Mouse (Mus musculus) MEL (cell line): ENCODE data around the gene Lpo. TPM values are rescaled to one million over a fixed set of nuclear protein-coding genes. Genes with fewer than 3 reads are reported as not detected.

Experiments used
- DNase-seq: peaks from one replicate; pipeline ENCODE4 v3.0.0; 2011; ENCODE audit warnings: low read depth, low spot score
- H3K27ac ChIP-seq: 2 replicates; pipeline ENCODE4 v1.5.1; 2012; ENCODE audit warnings: low read depth, mild to moderate bottlenecking, control low read depth, low read length, moderate library complexity; ENCODE audit not compliant: control insufficient read depth
- H3K27me3 ChIP-seq, 2 experiments: fragments of 150-350 bp in 1 of 2; sonication (generic) in 1 of 2; 2 replicates each; pipeline ENCODE4 v1.6.1; 2012; ENCODE audit warnings: low read length in 2 of 2, mild to moderate bottlenecking in 2 of 2, improper control_type of control experiment in 1 of 2, moderate library complexity in 1 of 2; ENCODE audit not compliant: insufficient read depth in 2 of 2, control insufficient read depth in 1 of 2
- H3K36me3 ChIP-seq, 2 experiments: 2 replicates each; pipeline ENCODE4 v1.6.1; 2012 to 2014; ENCODE audit warnings: low read length in 2 of 2, improper control_type of control experiment in 1 of 2, inconsistent platforms in 1 of 2, mild to moderate bottlenecking in 1 of 2; ENCODE audit not compliant: insufficient read depth in 2 of 2, control insufficient read depth in 1 of 2
- H3K4me1 ChIP-seq, 2 experiments: fragments of 150-350 bp in 1 of 2; sonication (generic) in 1 of 2; 2 replicates each; pipeline ENCODE4 v1.6.1; 2012; ENCODE audit warnings: low read length in 2 of 2, improper control_type of control experiment in 1 of 2, mild to moderate bottlenecking in 1 of 2; ENCODE audit not compliant: insufficient read depth in 2 of 2, control insufficient read depth in 1 of 2
- H3K4me3 ChIP-seq, 2 experiments: fragments of 150-350 bp in 1 of 2; sonication (generic) in 1 of 2; 2 replicates each; pipeline ENCODE4 v1.5.1; 2012; ENCODE audit warnings: low read depth in 2 of 2, low read length in 2 of 2, mild to moderate bottlenecking in 2 of 2, moderate library complexity in 2 of 2, control low read depth in 1 of 2, improper control_type of control experiment in 1 of 2; ENCODE audit not compliant: control insufficient read depth in 1 of 2, insufficient read depth in 1 of 2
- H3K79me2 ChIP-seq: 2 replicates; pipeline ENCODE4 v1.6.1; 2012; ENCODE audit warnings: mild to moderate bottlenecking, low read length, moderate library complexity; ENCODE audit not compliant: control insufficient read depth, poor library complexity, insufficient read depth
- H3K9ac ChIP-seq: 2 replicates; pipeline ENCODE4 v1.6.1; 2012; ENCODE audit warnings: low read depth, mild to moderate bottlenecking, control low read depth, low read length, moderate library complexity; ENCODE audit not compliant: control insufficient read depth, poor library complexity, severe bottlenecking
- H3K9me3 ChIP-seq: fragments of 150-350 bp; sonication (generic); replicated peaks from 2 replicates; pipeline ENCODE4 v1.6.1; 2012; ENCODE audit warnings: mild to moderate bottlenecking, low read length, improper control_type of control experiment, moderate library complexity; ENCODE audit not compliant: insufficient read depth
- BHLHE40 ChIP-seq: IDR thresholded peaks from 2 replicates; pipeline ENCODE4 v1.6.1; 2012; ENCODE audit warnings: low read depth, mild to moderate bottlenecking, inconsistent platforms, low read length, improper control_type of control experiment, borderline replicate concordance
- CTCF ChIP-seq, 3 experiments: IDR thresholded peaks in 2 of 3; conservative IDR thresholded peaks in 1 of 3; 2 replicates each; pipeline ENCODE4 v1.5.1; 2011 to 2012; ENCODE audit warnings: low read length in 3 of 3, low read depth in 2 of 3, mild to moderate bottlenecking in 2 of 3, improper control_type of control experiment in 1 of 3, inconsistent platforms in 1 of 3, mixed read lengths in 1 of 3, moderate library complexity in 1 of 3; ENCODE audit not compliant: control insufficient read depth in 1 of 3, insufficient read depth in 1 of 3, poor library complexity in 1 of 3, severe bottlenecking in 1 of 3
- ELF1 ChIP-seq: IDR thresholded peaks from 2 replicates; pipeline ENCODE4 v1.6.1; 2014; ENCODE audit warnings: low read depth, mild to moderate bottlenecking, inconsistent platforms, low read length, improper control_type of control experiment, moderate library complexity
- ETS1 ChIP-seq: IDR thresholded peaks from 2 replicates; pipeline ENCODE4 v1.6.1; 2012; ENCODE audit warnings: low read depth, mild to moderate bottlenecking, inconsistent platforms, low read length, improper control_type of control experiment, moderate library complexity
- GABPA ChIP-seq: IDR thresholded peaks from 2 replicates; pipeline ENCODE4 v1.6.1; 2012; ENCODE audit warnings: low read depth, mild to moderate bottlenecking, inconsistent platforms, low read length, improper control_type of control experiment, moderate library complexity
- HCFC1 ChIP-seq: IDR thresholded peaks from 2 replicates; pipeline ENCODE4 v1.6.1; 2012; ENCODE audit warnings: low read depth, mild to moderate bottlenecking, inconsistent platforms, low read length, improper control_type of control experiment, moderate library complexity
- JUND ChIP-seq: IDR thresholded peaks from 2 replicates; pipeline ENCODE4 v1.6.1; 2011; ENCODE audit warnings: low read depth, mild to moderate bottlenecking, improper control_type of control experiment, low read length
- MAZ ChIP-seq: IDR thresholded peaks from 2 replicates; pipeline ENCODE4 v1.6.1; 2012; ENCODE audit warnings: low read depth, mild to moderate bottlenecking, inconsistent platforms, low read length, improper control_type of control experiment
- MEF2A ChIP-seq: IDR thresholded peaks from 2 replicates; pipeline ENCODE4 v1.6.1; 2014; ENCODE audit warnings: low read depth, mild to moderate bottlenecking, inconsistent platforms, low read length, improper control_type of control experiment; ENCODE audit not compliant: poor library complexity, insufficient replicate concordance, severe bottlenecking; ENCODE audit errors: extremely low read depth
- MYB ChIP-seq: IDR thresholded peaks from 2 replicates; pipeline ENCODE4 v1.6.1; 2011; ENCODE audit warnings: mild to moderate bottlenecking, low read depth, low read length, improper control_type of control experiment
- MYC ChIP-seq: IDR thresholded peaks from 2 replicates; pipeline ENCODE4 v1.6.1; 2011; ENCODE audit warnings: low read depth, mild to moderate bottlenecking, low read length, improper control_type of control experiment, moderate library complexity
- RCOR1 ChIP-seq: IDR thresholded peaks from 2 replicates; pipeline ENCODE4 v1.6.1; 2012; ENCODE audit warnings: low read depth, mild to moderate bottlenecking, inconsistent platforms, low read length, improper control_type of control experiment
- SIN3A ChIP-seq: IDR thresholded peaks from 2 replicates; pipeline ENCODE4 v1.6.1; 2012; ENCODE audit warnings: low read length, improper control_type of control experiment, inconsistent platforms
- SMC3 ChIP-seq: IDR thresholded peaks from 2 replicates; pipeline ENCODE4 v1.6.1; 2011; ENCODE audit warnings: low read depth, low read length, improper control_type of control experiment
- TAL1 ChIP-seq: IDR thresholded peaks from 2 replicates; pipeline ENCODE4 v1.6.1; 2012; ENCODE audit warnings: mild to moderate bottlenecking, inconsistent platforms, low read length, moderate library complexity, mixed read lengths
- TBP ChIP-seq: IDR thresholded peaks from 2 replicates; pipeline ENCODE4 v1.8.0; 2011; ENCODE audit warnings: low read depth, low read length, improper control_type of control experiment
- UBTF ChIP-seq: IDR thresholded peaks from 2 replicates; pipeline ENCODE4 v1.6.1; 2012; ENCODE audit warnings: low read depth, mild to moderate bottlenecking, inconsistent platforms, low read length, improper control_type of control experiment, moderate library complexity, borderline replicate concordance; ENCODE audit not compliant: insufficient read depth
- USF1 ChIP-seq: IDR thresholded peaks from 2 replicates; pipeline ENCODE4 v1.6.1; 2014; ENCODE audit warnings: low read depth, mild to moderate bottlenecking, inconsistent platforms, low read length, improper control_type of control experiment, moderate library complexity
- USF2 ChIP-seq, 2 experiments: IDR thresholded peaks; 2 replicates each; pipeline ENCODE4 v1.6.1; 2011 to 2012; ENCODE audit warnings: improper control_type of control experiment in 2 of 2, low read length in 2 of 2, borderline replicate concordance in 1 of 2, inconsistent platforms in 1 of 2, low read depth in 1 of 2, mild to moderate bottlenecking in 1 of 2; ENCODE audit not compliant: insufficient read depth in 1 of 2
- ZC3H11A ChIP-seq: IDR thresholded peaks from 2 replicates; pipeline ENCODE4 v1.6.1; 2012; ENCODE audit warnings: low read depth, mild to moderate bottlenecking, inconsistent platforms, low read length, improper control_type of control experiment
- ZMIZ1 ChIP-seq: IDR thresholded peaks from 2 replicates; pipeline ENCODE4 v1.6.1; 2012; ENCODE audit warnings: low read depth, mild to moderate bottlenecking, inconsistent platforms, low read length, improper control_type of control experiment, moderate library complexity
- polyA plus RNA-seq, 2 experiments: library from polyadenylated mRNA; stranded (reverse) in 1 of 2; unstranded in 1 of 2; fragments of >175 nt in 1 of 2; fragments of >200 nt in 1 of 2; gene quantifications; 2 replicates each; pipeline versions ENCODE4 v1.2.1 to v1.2.4; 2012; ENCODE audit warnings: low replicate concordance in 2 of 2, low read depth in 1 of 2; ENCODE audit not compliant: insufficient read length in 2 of 2, insufficient read depth in 1 of 2, missing spikeins in 1 of 2
- total RNA-seq: library from RNA; depleted of rRNA; stranded (reverse); fragments of 300-350 nt; gene quantifications from 2 replicates; pipeline ENCODE4 v1.2.3, GENCODE M21; 2012

Gene Lpo
- total and polyA plus RNA-seq, 3 experiments, result not detected

DNA sequence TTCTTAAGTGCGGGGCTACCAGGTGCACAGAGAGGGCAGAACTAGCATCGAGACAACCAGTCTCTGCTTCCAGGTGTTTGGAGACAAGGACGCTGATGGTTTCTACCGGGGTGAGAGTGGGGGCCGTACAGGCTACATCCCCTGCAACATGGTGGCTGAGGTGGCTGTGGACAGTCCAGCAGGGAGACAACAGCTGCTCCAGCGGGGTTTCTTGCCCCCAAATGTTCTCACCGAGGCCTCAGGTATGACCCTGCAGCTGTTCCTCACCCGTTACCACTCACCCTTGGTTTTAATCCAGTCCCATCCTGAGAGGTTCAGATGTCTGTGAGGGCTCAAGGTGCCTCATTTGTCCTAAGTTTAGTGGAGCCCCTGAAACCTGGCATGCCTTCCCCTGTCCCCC lies 48.0 kb downstream of the Lpo start:
- Histone ChIP-seq H3K36me3 (peaks cover 0 to 2% of the 10 kb centered on the region in 2 experiments; a peak in 1 of 4 replicates), H3K9me3 (no peaks in the 10 kb centered on the region), H3K4me3 (no peak overlapping the region), H3K27ac (no peak overlapping the region), H3K9ac (no peak overlapping the region), H3K27me3 (no peaks in the 10 kb centered on the region), H3K4me1 (no peaks in the 10 kb centered on the region), H3K79me2 (no peaks in the 10 kb centered on the region)
- DNase-seq, result no peak
- TF ChIP-seq USF2 (IDR thresholded peaks at IDR 0.05; ENCODE audit: borderline replicate concordance in 1 of 2, insufficient read depth in 1 of 2, low read depth in 1 of 2, low read length in 2 of 2) (no peak), JUND (no peak), MAZ (no peak), SMC3 (no peak), HCFC1 (no peak), GABPA (no peak)

GRCm38 (mm10) chr11:87779392-87779791 lies 48.7 kb downstream of the Lpo start:
- no peak overlapping the region for H3K4me3 ChIP-seq
- H3K27me3 ChIP-seq, result no peaks in the 10 kb centered on the region
- peaks cover 0 to 2% of the 10 kb centered on the region in 2 experiments; a peak in 1 of 4 replicates for H3K36me3 ChIP-seq
- TF ChIP-seq HCFC1 (no peak), MEF2A (no peak), SIN3A (no peak), ETS1 (no peak), BHLHE40 (no peak), UBTF (no peak), MYB (no peak), USF1 (no peak), TBP (no peak), MYC (no peak), TAL1 (no peak), RCOR1 (no peak), CTCF (IDR thresholded peaks at IDR 0.05 in 2 of 3, conservative IDR thresholded peaks at IDR 0.05 in 1 of 3; ENCODE audit: control insufficient read depth in 1 of 3, insufficient read depth in 1 of 3, low read depth in 2 of 3, low read length in 3 of 3, poor library complexity in 1 of 3, severe bottlenecking in 1 of 3) (no peak), ZMIZ1 (no peak), ELF1 (no peak), ZC3H11A (no peak)
- TF ChIP-seq, all 39 proteins: peak for 0
- no peak overlapping the region for H3K9ac ChIP-seq
- no peaks in the 10 kb centered on the region for H3K4me1 ChIP-seq
- H3K27ac ChIP-seq, result no peak overlapping the region
- no peaks in the 10 kb centered on the region for H3K79me2 ChIP-seq
- no peak for DNase-seq
- H3K9me3 ChIP-seq, result no peaks in the 10 kb centered on the region
